Mouse (Mus musculus) cerebellum, postnatal 25 days (tissue): ENCODE measurements at regions not wholly inside any gene's neighbourhood (a gene's known extent, or its start where the extent isn't known, plus 50 kb on each side); places are given as distances from the start of the nearest gene placed in this dataset.

ENCODE experiments used
- DNase-seq, 2 experiments: peaks; one replicate each; pipeline ENCODE4 v3.0.0; 2021; ENCODE audit warnings: mixed read lengths in 2 of 2

DNA sequence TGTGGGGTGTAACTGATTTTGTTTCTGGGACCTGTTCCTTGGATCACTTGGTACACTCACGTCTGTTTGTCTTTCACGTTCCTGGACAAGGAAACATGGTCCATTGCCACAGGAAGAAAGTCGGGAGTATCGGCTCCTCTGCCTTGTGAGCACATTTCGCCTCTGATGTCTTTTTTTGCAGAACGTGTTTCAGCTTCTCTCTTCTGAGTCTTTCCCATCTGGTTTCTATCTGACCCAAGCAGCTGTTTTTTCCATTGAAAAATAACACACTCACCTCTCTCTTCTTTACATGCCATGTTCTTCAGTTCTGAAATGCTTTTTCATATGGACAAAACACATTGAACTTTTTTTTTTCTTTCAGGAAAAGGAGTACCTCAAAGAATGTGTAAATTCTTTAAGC, 61.4 kb upstream of the Lrig1 start:
- no peak for DNase-seq

DNA sequence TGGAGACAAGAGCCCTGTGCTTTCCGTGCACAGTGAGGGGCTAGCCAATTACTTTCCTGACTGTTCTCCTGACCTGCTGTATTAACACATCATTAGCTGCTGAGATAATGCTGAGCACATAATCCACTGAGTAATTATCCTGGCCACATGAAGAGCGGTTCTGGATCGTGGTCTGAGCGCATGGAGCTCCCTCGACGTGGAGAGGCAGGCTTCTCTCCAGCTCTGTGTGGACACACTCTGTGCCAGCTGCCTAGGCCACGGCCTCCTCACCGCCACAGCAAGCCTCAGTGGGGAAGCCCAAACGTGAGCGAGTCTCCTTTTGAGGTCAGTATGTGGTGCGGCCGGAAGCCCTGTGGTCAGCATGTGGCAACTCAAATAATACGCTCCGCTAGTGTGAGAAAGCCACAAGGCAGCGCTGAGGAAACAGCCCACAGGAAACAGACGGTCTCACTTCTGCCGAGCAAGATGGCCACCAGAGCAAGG, 60.7 kb upstream of the Lrig1 start:
- DNase-seq = no peak

GRCm38 (mm10) chr6:94759649-94760048, 59.7 kb upstream of the Lrig1 start:
- DNase-seq = no peak

DNA sequence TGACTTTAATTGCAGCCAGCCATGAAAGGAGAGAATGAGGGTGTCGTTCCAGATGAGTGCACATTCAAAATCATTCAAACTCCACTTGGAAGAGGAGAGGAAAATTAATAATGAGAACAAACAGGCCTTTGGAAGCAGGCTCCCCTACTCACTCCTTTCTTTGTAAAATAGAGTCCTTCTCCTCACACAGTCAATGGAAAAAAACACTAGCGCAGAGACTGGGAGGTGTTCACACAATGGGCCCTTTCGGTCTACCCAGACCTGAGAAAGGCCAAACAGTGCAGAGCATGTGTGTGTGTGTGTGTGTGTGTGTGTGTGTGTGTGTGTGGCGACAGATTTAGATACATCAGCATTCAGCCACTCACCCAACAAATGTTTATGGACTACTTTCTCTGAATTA, 56.0 kb upstream of the Lrig1 start:
- DNase-seq = no peak

- DNase-seq = no peak
Observed at GRCm38 (mm10) chr6:94755297-94755831, 55.4 kb upstream of the Lrig1 start.

- no peak for DNase-seq
Observed at GRCm38 (mm10) chr6:94754522-94754921, 54.6 kb upstream of the Lrig1 start.

GRCm38 (mm10) chr6:94751101-94751440, 51.1 kb upstream of the Lrig1 start:
- DNase-seq = peak in 1 of 2 experiments; percentile 12

GRCm38 (mm10) chr6:94750228-94751100, 50.5 kb upstream of the Lrig1 start:
- DNase-seq = no peak
